12 mouse cellular contexts compared by ENCODE assay signal in genomic region chr5:139722709-139723108, GRCm38 (mm10). TPM values are rescaled to one million over a fixed set of nuclear protein-coding genes. Genes with fewer than 3 reads are reported as not detected.
A peak's percentile ranks its signal among the peaks of the same experiment; 100 is the strongest.
DNase-seq lines count a peak whose midpoint lies in the region; ATAC-seq and TF ChIP-seq lines count a peak whose summit lies in the region.
"Had no signal": no experiment of that assay in that cellular context is flagged by ENCODE, and none has a peak within 500 bp of the region (broad histone marks: within the 10 kb centered on the region; RNA-seq: fewer than 3 reads in every experiment).

No protein-coding gene starts in this region.

- 57% methylated on average over 6 of the region's 6 CpGs for WGBS in intestine, postnatal 0 days
- WGBS in intestine, embryonic 15.5 days = 67% methylated on average over 6 of the region's 6 CpGs
- 36% methylated on average over 6 of the region's 6 CpGs for WGBS in liver, embryonic 15.5 days (ENCODE audit: insufficient replicate concordance)

- no peak overlapping the region for H3K4me3 ChIP-seq in intestine, postnatal 0 days (ENCODE audit: low read depth, low read length)
- H3K4me3 ChIP-seq in intestine, embryonic 15.5 days (replicated peaks) = no peak overlapping the region
- no peak overlapping the region for H3K4me3 ChIP-seq in ES-Bruce4 (ENCODE audit: low read depth, low read length)
- H3K4me3 ChIP-seq in liver, embryonic 15.5 days (replicated peaks) = no peak overlapping the region
- H3K4me3 ChIP-seq: neural tube, embryonic 12.5 days had no signal

- no peak for TF ChIP-seq EP300 in ES-Bruce4 (IDR thresholded peaks at IDR 0.05; ENCODE audit: insufficient read depth, low read depth, low read length)

- H3K4me1 ChIP-seq in intestine, postnatal 0 days (replicated peaks; ENCODE audit: control insufficient read depth, insufficient read depth, low read length) = no peaks in the 10 kb centered on the region
- H3K4me1 ChIP-seq in intestine, embryonic 15.5 days (replicated peaks) = peaks cover 13% of the 10 kb centered on the region
- H3K4me1 ChIP-seq in ES-Bruce4 (ENCODE audit: control insufficient read depth, insufficient read depth, low read length) = no peaks in the 10 kb centered on the region
- peaks cover 44% of the 10 kb centered on the region for H3K4me1 ChIP-seq in liver, embryonic 15.5 days (replicated peaks)

- peaks cover 5% of the 10 kb centered on the region; the same call in 1 of the 2 replicates for H3K36me3 ChIP-seq in intestine, postnatal 0 days (ENCODE audit: control insufficient read depth, insufficient read depth)
- H3K36me3 ChIP-seq in intestine, embryonic 15.5 days = no peaks in the 10 kb centered on the region
- no peaks in the 10 kb centered on the region for H3K36me3 ChIP-seq in ES-Bruce4 (ENCODE audit: control insufficient read depth, insufficient read depth, low read length, poor library complexity, severe bottlenecking)
- H3K36me3 ChIP-seq in liver, embryonic 15.5 days (replicated peaks) = peaks cover 56% of the 10 kb centered on the region
- H3K36me3 ChIP-seq: neural tube, embryonic 12.5 days had no signal

- no peak overlapping the region for H3K4me2 ChIP-seq in intestine, postnatal 0 days (replicated peaks; ENCODE audit: low read depth)
- no peak overlapping the region for H3K4me2 ChIP-seq in intestine, embryonic 15.5 days (replicated peaks)
- no peak overlapping the region for H3K4me2 ChIP-seq in liver, embryonic 15.5 days
- H3K4me2 ChIP-seq: neural tube, embryonic 12.5 days had no signal

- H3K27me3 ChIP-seq in intestine, postnatal 0 days (replicated peaks; ENCODE audit: control insufficient read depth, insufficient read depth, low read length) = no peaks in the 10 kb centered on the region
- H3K27me3 ChIP-seq in intestine, embryonic 15.5 days (replicated peaks) = no peaks in the 10 kb centered on the region
- no peaks in the 10 kb centered on the region for H3K27me3 ChIP-seq in ES-Bruce4 (ENCODE audit: control insufficient read depth, insufficient read depth, low read length, poor library complexity, severe bottlenecking)
- no peaks in the 10 kb centered on the region for H3K27me3 ChIP-seq in liver, embryonic 15.5 days
- H3K27me3 ChIP-seq: neural tube, embryonic 12.5 days had no signal

- no peak overlapping the region for H3K27ac ChIP-seq in intestine, postnatal 0 days (ENCODE audit: low read depth, low read length)
- H3K27ac ChIP-seq in intestine, embryonic 15.5 days = no peak overlapping the region
- peak overlapping the region; percentile 20; the same call in 1 of the 2 replicates for H3K27ac ChIP-seq in ES-Bruce4 (ENCODE audit: insufficient read depth, low read length)
- peak overlapping the region; percentile 53; the same call in 1 of the 2 replicates for H3K27ac ChIP-seq in liver, embryonic 15.5 days (replicated peaks)
- H3K27ac ChIP-seq: neural tube, embryonic 12.5 days had no signal

- no peaks in the 10 kb centered on the region for H3K9me3 ChIP-seq in intestine, postnatal 0 days (ENCODE audit: control insufficient read depth)
- no peaks in the 10 kb centered on the region for H3K9me3 ChIP-seq in intestine, embryonic 15.5 days
- H3K9me3 ChIP-seq in ES-Bruce4 (replicated peaks; ENCODE audit: control insufficient read depth, insufficient read depth, low read length, poor library complexity, severe bottlenecking) = no peaks in the 10 kb centered on the region
- H3K9me3 ChIP-seq in liver, embryonic 15.5 days (replicated peaks) = no peaks in the 10 kb centered on the region
- H3K9me3 ChIP-seq: neural tube, embryonic 12.5 days had no signal

- no peak for ATAC-seq in intestine, postnatal 0 days
- ATAC-seq in intestine, embryonic 15.5 days = no peak
- ATAC-seq in liver, embryonic 15.5 days (ENCODE audit: insufficient read depth) = peak; percentile 40
- ATAC-seq: inflammation-experienced regulatory T-cells, adult 6 months had no signal

- intact Hi-C loops in left cerebral cortex, postnatal 36 days (cut with DNase I) = no loop called here
- intact Hi-C loops in left cerebral cortex, postnatal 10 days (cut with DNase I) = no loop called here

- H3K9ac ChIP-seq in intestine, postnatal 0 days (ENCODE audit: low read depth, low read length) = no peak overlapping the region
- H3K9ac ChIP-seq in intestine, embryonic 15.5 days = no peak overlapping the region
- H3K9ac ChIP-seq in ES-Bruce4 (ENCODE audit: low read depth, poor library complexity, severe bottlenecking) = no peak overlapping the region
- no peak overlapping the region for H3K9ac ChIP-seq in liver, embryonic 15.5 days
- H3K9ac ChIP-seq: neural tube, embryonic 12.5 days had no signal

- DNase-seq in c-Kit-positive CD71-positive TER-119-negative erythroid progenitor cells, embryonic 14.5 days (ENCODE audit: low read depth) = peak; percentile 34
- no peak for DNase-seq in frontal cortex, postnatal 36 days (ENCODE audit: low spot score in 2 of 2)
- no peak for DNase-seq in left cerebral cortex, postnatal 36 days (ENCODE audit: low spot score in 2 of 2)
- no peak for DNase-seq in left cerebral cortex, postnatal 10 days (ENCODE audit: extremely low spot score in 1 of 2, low spot score in 2 of 2)
- DNase-seq: adrenal gland, postnatal 14 days; cerebellum, adult 8-10 months had no signal

- no peak for TF ChIP-seq POLR2A in ES-Bruce4 (IDR thresholded peaks at IDR 0.05; ENCODE audit: insufficient read depth, low read length)

- TF ChIP-seq CTCF in intestine, postnatal 0 days (IDR thresholded peaks at IDR 0.05; ENCODE audit: low read depth) = peak; percentile 54
- TF ChIP-seq CTCF in ES-Bruce4 (IDR thresholded peaks at IDR 0.05; ENCODE audit: low read depth, low read length) = no peak

RNA-seq across cellular contexts. Expression of gene Micall2, which starts 13.4 kb away (rescaled TPM):
- polyA plus RNA-seq in intestine, postnatal 0 days (2015; fragmentation: Nextera tagmentation; extraction: Ambion mirVana) = 12.8 and 13.0 TPM in 2 replicates
- 8.3 and 8.4 TPM in 2 replicates for polyA plus RNA-seq in intestine, embryonic 15.5 days (2015; fragmentation: Nextera tagmentation; extraction: Ambion mirVana)
- 1.8 TPM in 2 replicates for polyA plus RNA-seq in ES-Bruce4 (2011; ENCODE audit: insufficient read depth, insufficient read length, low read depth, missing spikeins)
- polyA plus RNA-seq in liver, embryonic 15.5 days (2015; fragmentation: Nextera tagmentation; extraction: Ambion mirVana) = 12.1 and 12.3 TPM in 2 replicates
- total RNA-seq in left cerebral cortex, postnatal 36 days (2021) = 1 to 10 TPM; 1.7 to 3.4 TPM
- 1 to 10 TPM; 4.3 to 4.6 TPM for total RNA-seq in left cerebral cortex, postnatal 10 days (2021)
- polyA plus RNA-seq: inflammation-experienced regulatory T-cells, adult 6 months had no signal

RNA-seq across cellular contexts. Expression of gene Ints1, which starts 52.8 kb away (rescaled TPM):
- polyA plus RNA-seq in intestine, postnatal 0 days (2015; fragmentation: Nextera tagmentation; extraction: Ambion mirVana) = 9.9 and 12.7 TPM in 2 replicates
- polyA plus RNA-seq in intestine, embryonic 15.5 days (2015; fragmentation: Nextera tagmentation; extraction: Ambion mirVana) = 22.2 and 25.4 TPM in 2 replicates
- polyA plus RNA-seq in ES-Bruce4 (2011; ENCODE audit: insufficient read depth, insufficient read length, low read depth, missing spikeins) = 54.6 and 59.1 TPM in 2 replicates
- polyA plus RNA-seq in liver, embryonic 15.5 days (2015; fragmentation: Nextera tagmentation; extraction: Ambion mirVana) = 11.8 and 12.5 TPM in 2 replicates
- 10 to 100 TPM; 95.5 to 96.2 TPM for total RNA-seq in left cerebral cortex, postnatal 36 days (2021)
- total RNA-seq in left cerebral cortex, postnatal 10 days (2021) = 100 to 1,000 TPM in 1 of 2 experiments, 10 to 100 TPM in 1; 93.4 to 106 TPM

Comparison
In these comparisons a context has a peak if more than half of its experiments do, and no peak if none do; other contexts are left out.
1. H3K27ac ChIP-seq: peak in ES-Bruce4 (single experiment) and liver, embryonic 15.5 days (single experiment); none in intestine, postnatal 0 days (single experiment) and intestine, embryonic 15.5 days (single experiment).